Mouse (Mus musculus) limb, embryonic 11.5 days (tissue): ENCODE data around the gene Zfp384. TPM values are rescaled to one million over a fixed set of nuclear protein-coding genes. Genes with fewer than 3 reads are reported as not detected.

Experiments
- ATAC-seq: fragments of 200-750 bp; cut with Nextera tagmentation; 2 replicates; pipeline ENCODE4 v1.8.0; 2017; ENCODE audit warnings: low read depth; ENCODE audit not compliant: insufficient number of reproducible peaks, low FRiP score, low TSS enrichment
- DNase-seq: peaks from one replicate; pipeline ENCODE4 v3.0.0-alpha.2; 2015; ENCODE audit warnings: low spot score
- H3K27ac ChIP-seq: fragments of 300-500 bp; sonication (generic); replicated peaks from 2 replicates; pipeline ENCODE4 v1.5.1; 2014; ENCODE audit warnings: low read depth, mild to moderate bottlenecking, low read length
- H3K27me3 ChIP-seq: fragments of 300-500 bp; sonication (generic); 2 replicates; pipeline ENCODE4 v1.6.1; 2014; ENCODE audit warnings: mild to moderate bottlenecking, low read length, mixed read lengths; ENCODE audit not compliant: control insufficient read depth, insufficient read depth
- H3K36me3 ChIP-seq: fragments of 300-500 bp; sonication (generic); 2 replicates; pipeline ENCODE4 v1.6.1; 2014; ENCODE audit warnings: mild to moderate bottlenecking, low read length, moderate library complexity, mixed read lengths; ENCODE audit not compliant: control insufficient read depth, insufficient read depth
- H3K4me1 ChIP-seq: fragments of 300-500 bp; sonication (generic); 2 replicates; pipeline ENCODE4 v1.6.1; 2014; ENCODE audit warnings: low read length, mixed read lengths; ENCODE audit not compliant: control insufficient read depth, insufficient read depth
- H3K4me2 ChIP-seq: fragments of 300-500 bp; sonication (generic); 2 replicates; pipeline ENCODE4 v1.6.1; 2014; ENCODE audit warnings: low read depth, mild to moderate bottlenecking, moderate library complexity; ENCODE audit not compliant: severe bottlenecking
- H3K4me3 ChIP-seq: fragments of 300-500 bp; sonication (generic); 2 replicates; pipeline ENCODE4 v1.5.1; 2014; ENCODE audit warnings: low read depth, low read length
- H3K9ac ChIP-seq: fragments of 300-500 bp; sonication (generic); 2 replicates; pipeline ENCODE4 v1.6.1; 2014; ENCODE audit warnings: mild to moderate bottlenecking, low read length
- H3K9me3 ChIP-seq: fragments of 300-500 bp; sonication (generic); 2 replicates; pipeline ENCODE4 v1.6.1; 2016; ENCODE audit warnings: low read length; ENCODE audit not compliant: control insufficient read depth
- WGBS: fragments of 180-500 bp; shearing (Covaris S2); extraction: QIAGEN DNeasy Blood & Tissue Kit; methylation state at CpG from one replicate; pipeline ENCODE4 v1.1.7; 2014; 5-methylcytosine and 5-hydroxymethylcytosine counted together
- polyA plus RNA-seq: library from polyadenylated mRNA; unstranded; fragments of >200 nt; fragmentation: Nextera tagmentation; extraction: Ambion mirVana; gene quantifications from 2 replicates; pipeline ENCODE4 v1.2.1, GENCODE M21; 2014

Zfp384 gene
- polyA plus RNA-seq, 1 experiment from 2014 or later, result 11.0 TPM

GRCm38 (mm10) chr6:124992241-124992640, 16.7 kb upstream of the Zfp384 start:
- Histone ChIP-seq H3K9ac (no peak overlapping the region), H3K4me2 (no peak overlapping the region), H3K27me3 (peaks cover 36% of the 10 kb centered on the region), H3K4me1 (0 out of 2 replicates have a peak, but pooled peaks cover 1% of the 10 kb centered on the region), H3K9me3 (no peaks in the 10 kb centered on the region), H3K27ac (no peak overlapping the region), H3K36me3 (no peaks in the 10 kb centered on the region), H3K4me3 (no peak overlapping the region)
- no peak for DNase-seq
- ATAC-seq, result no peak
- 86% methylated on average over 4 of the region's 4 CpGs for WGBS

- Histone ChIP-seq H3K4me3 (no peak overlapping the region), H3K27me3 (peaks cover 47% of the 10 kb centered on the region), H3K9ac (no peak overlapping the region), H3K36me3 (no peaks in the 10 kb centered on the region), H3K27ac (no peak overlapping the region), H3K4me2 (no peak overlapping the region), H3K4me1 (0 out of 2 replicates have a peak, but pooled peaks cover 3% of the 10 kb centered on the region), H3K9me3 (no peaks in the 10 kb centered on the region)
- DNase-seq, result no peak
- no peak for ATAC-seq
- 86% methylated on average over 9 of the region's 9 CpGs for WGBS
These were observed 15.6 kb upstream of the Zfp384 start for GRCm38 (mm10) chr6:124993365-124993764.

GRCm38 (mm10) chr6:124993876-124994275, 15.1 kb upstream of the Zfp384 start:
- ATAC-seq (no peak), DNase-seq (peak; percentile 26)
- Histone ChIP-seq H3K4me1 (0 out of 2 replicates have a peak, but pooled peaks cover 3% of the 10 kb centered on the region), H3K9ac (no peak overlapping the region), H3K36me3 (no peaks in the 10 kb centered on the region), H3K9me3 (no peaks in the 10 kb centered on the region), H3K27ac (no peak overlapping the region), H3K4me2 (no peak overlapping the region), H3K27me3 (peaks cover 52% of the 10 kb centered on the region), H3K4me3 (no peak overlapping the region)
- 14% methylated on average over 11 of the region's 11 CpGs for WGBS

GRCm38 (mm10) chr6:124995246-124995645, 13.7 kb upstream of the Zfp384 start:
- Histone ChIP-seq H3K36me3 (no peaks in the 10 kb centered on the region), H3K4me1 (0 out of 2 replicates have a peak, but pooled peaks cover 3% of the 10 kb centered on the region), H3K4me3 (no peak overlapping the region), H3K27ac (no peak overlapping the region), H3K4me2 (no peak overlapping the region), H3K9me3 (no peaks in the 10 kb centered on the region), H3K9ac (no peak overlapping the region), H3K27me3 (peaks cover 66% of the 10 kb centered on the region)
- 80% methylated on average over 7 of the region's 7 CpGs for WGBS
- ATAC-seq, result no peak
- no peak for DNase-seq

GRCm38 (mm10) chr6:124995831-124996403, 13.0 kb upstream of the Zfp384 start:
- H3K4me2 ChIP-seq, result peak overlapping the region; percentile 95; the same call in 1 of the 2 replicates
- DNase-seq (no peak), ATAC-seq (no peak)
- 0 out of 2 replicates have a peak, but pooled peaks cover 3% of the 10 kb centered on the region for H3K4me1 ChIP-seq
- no peaks in the 10 kb centered on the region for H3K9me3 ChIP-seq
- WGBS, result 44% methylated on average over 8 of the region's 8 CpGs
- peaks cover 71% of the 10 kb centered on the region for H3K27me3 ChIP-seq
- H3K4me3 ChIP-seq, result no peak overlapping the region
- no peaks in the 10 kb centered on the region for H3K36me3 ChIP-seq
- no peak overlapping the region for H3K27ac ChIP-seq
- no peak overlapping the region for H3K9ac ChIP-seq

GRCm38 (mm10) chr6:124996551-124997501, 12.1 kb upstream of the Zfp384 start, which contains the start of gene Pianp:
Pianp (plus strand) TSS chr6:124996694.
- ATAC-seq (peak; percentile 45), DNase-seq (peak; percentile 86)
- Histone ChIP-seq H3K9me3 (no peaks in the 10 kb centered on the region), H3K4me2 (peak within 1 kb of the TSS; percentile 95), H3K27me3 (peaks cover 73% of the 10 kb centered on the region), H3K27ac (no peak within 1 kb of the TSS), H3K9ac (peak within 1 kb of the TSS; percentile 58), H3K4me3 (peak within 1 kb of the TSS; percentile 47), H3K4me1 (0 out of 2 replicates have a peak, but pooled peaks cover 3% of the 10 kb centered on the region), H3K36me3 (no peaks in the 10 kb centered on the region)
- WGBS, result under 1% methylated on average over 43 of the region's 78 CpGs

GRCm38 (mm10) chr6:124998066-124998465, 10.9 kb upstream of the Zfp384 start:
- Histone ChIP-seq H3K27me3 (peaks cover 74% of the 10 kb centered on the region), H3K9me3 (no peaks in the 10 kb centered on the region), H3K9ac (no peak overlapping the region), H3K4me3 (no peak overlapping the region), H3K36me3 (no peaks in the 10 kb centered on the region), H3K27ac (no peak overlapping the region), H3K4me1 (0 out of 2 replicates have a peak, but pooled peaks cover 3% of the 10 kb centered on the region), H3K4me2 (no peak overlapping the region)
- 6% methylated on average over 8 of the region's 8 CpGs for WGBS
- ATAC-seq, result no peak
- no peak for DNase-seq

- Histone ChIP-seq H3K4me3 (no peak overlapping the region), H3K4me1 (0 out of 2 replicates have a peak, but pooled peaks cover 3% of the 10 kb centered on the region), H3K4me2 (no peak overlapping the region), H3K9ac (no peak overlapping the region), H3K27ac (no peak overlapping the region), H3K27me3 (peaks cover 64% of the 10 kb centered on the region), H3K9me3 (no peaks in the 10 kb centered on the region), H3K36me3 (no peaks in the 10 kb centered on the region)
- ATAC-seq (no peak), DNase-seq (no peak)
- 27% methylated on average over 14 of the region's 14 CpGs for WGBS
These were observed 9.9 kb upstream of the Zfp384 start for GRCm38 (mm10) chr6:124999091-124999490.
